Mouse (Mus musculus) ES-Bruce4 (cell line): ENCODE data around the gene Scgb1c1. TPM values are rescaled to one million over a fixed set of nuclear protein-coding genes. Genes with fewer than 3 reads are reported as not detected.
"Not testable (repeated sequence)": the region's sequence is repeated elsewhere in the genome, so short reads cannot be mapped to it uniquely, and the experiment has no call there.

ENCODE experiments used
- H3K27ac ChIP-seq: 2 replicates; pipeline ENCODE4 v1.5.1; 2012; ENCODE audit warnings: low read length, inconsistent platforms; ENCODE audit not compliant: insufficient read depth
- H3K27me3 ChIP-seq: 2 replicates; pipeline ENCODE4 v1.6.1; 2012; ENCODE audit warnings: mild to moderate bottlenecking, low read length, inconsistent platforms; ENCODE audit not compliant: control insufficient read depth, poor library complexity, insufficient read depth, severe bottlenecking
- H3K36me3 ChIP-seq: 2 replicates; pipeline ENCODE4 v1.6.1; 2012; ENCODE audit warnings: inconsistent platforms, mild to moderate bottlenecking, low read length, moderate library complexity; ENCODE audit not compliant: control insufficient read depth, poor library complexity, insufficient read depth, severe bottlenecking
- H3K4me1 ChIP-seq: one replicate; pipeline ENCODE4 v1.8.1; 2011; ENCODE audit warnings: low read length; ENCODE audit not compliant: control insufficient read depth, insufficient read depth
- H3K4me3 ChIP-seq: 2 replicates; pipeline ENCODE4 v1.5.1; 2011; ENCODE audit warnings: low read depth, mild to moderate bottlenecking, low read length
- H3K9ac ChIP-seq: 2 replicates; pipeline ENCODE4 v1.6.1; 2012; ENCODE audit warnings: low read depth, mild to moderate bottlenecking, inconsistent platforms; ENCODE audit not compliant: poor library complexity, severe bottlenecking
- H3K9me3 ChIP-seq: replicated peaks from 2 replicates; pipeline ENCODE4 v1.6.1; 2012; ENCODE audit warnings: mild to moderate bottlenecking, low read length, inconsistent platforms; ENCODE audit not compliant: control insufficient read depth, poor library complexity, insufficient read depth, severe bottlenecking
- CTCF ChIP-seq: IDR thresholded peaks from one replicate; pipeline ENCODE4 v1.8.1; 2011; ENCODE audit warnings: low read depth, low read length
- EP300 ChIP-seq: IDR thresholded peaks from 2 replicates; pipeline ENCODE4 v1.6.1; 2011; ENCODE audit warnings: low read depth, low read length; ENCODE audit not compliant: insufficient read depth
- POLR2A ChIP-seq: IDR thresholded peaks from one replicate; pipeline ENCODE4 v1.8.1; 2011; ENCODE audit warnings: low read length; ENCODE audit not compliant: insufficient read depth
- polyA plus RNA-seq: library from polyadenylated mRNA; stranded (reverse); fragments of >200 nt; gene quantifications from 2 replicates; pipeline ENCODE4 v1.2.4, GENCODE M21; 2011; ENCODE audit warnings: low read depth; ENCODE audit not compliant: missing spikeins, insufficient read depth, insufficient read length

The Scgb1c1 gene
- polyA plus RNA-seq, 1 experiment = not detected

DNA sequence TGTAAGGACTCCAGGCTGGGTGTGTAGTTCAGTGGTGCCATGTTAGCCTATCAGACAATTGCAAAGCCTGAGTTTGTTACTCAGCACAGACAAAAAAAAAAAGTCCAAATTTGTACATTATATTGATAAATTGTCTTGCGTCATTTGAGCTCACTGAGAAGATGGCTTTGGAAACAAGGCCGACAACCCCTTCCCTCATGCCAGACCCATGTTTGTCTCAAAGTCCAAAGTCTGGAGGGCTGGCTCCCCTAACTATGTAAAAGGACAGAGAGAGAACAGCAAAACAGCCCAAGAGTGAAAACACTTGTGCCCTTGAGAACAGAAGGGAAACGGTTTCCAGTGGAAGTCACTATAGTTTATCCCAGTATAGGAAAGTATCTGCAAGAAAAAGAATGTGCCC is 35.1 kb downstream of the Scgb1c1 start:
- Histone ChIP-seq H3K4me3 (no peak overlapping the region), H3K4me1 (no peaks in the 10 kb centered on the region), H3K9me3 (no peaks in the 10 kb centered on the region), H3K27ac (no peak overlapping the region), H3K9ac (no peak overlapping the region), H3K27me3 (no peaks in the 10 kb centered on the region), H3K36me3 (no peaks in the 10 kb centered on the region; the same call in 1 of the 2 replicates)
- TF ChIP-seq POLR2A = no peak
- no peak for TF ChIP-seq EP300
- no peak for TF ChIP-seq CTCF

DNA sequence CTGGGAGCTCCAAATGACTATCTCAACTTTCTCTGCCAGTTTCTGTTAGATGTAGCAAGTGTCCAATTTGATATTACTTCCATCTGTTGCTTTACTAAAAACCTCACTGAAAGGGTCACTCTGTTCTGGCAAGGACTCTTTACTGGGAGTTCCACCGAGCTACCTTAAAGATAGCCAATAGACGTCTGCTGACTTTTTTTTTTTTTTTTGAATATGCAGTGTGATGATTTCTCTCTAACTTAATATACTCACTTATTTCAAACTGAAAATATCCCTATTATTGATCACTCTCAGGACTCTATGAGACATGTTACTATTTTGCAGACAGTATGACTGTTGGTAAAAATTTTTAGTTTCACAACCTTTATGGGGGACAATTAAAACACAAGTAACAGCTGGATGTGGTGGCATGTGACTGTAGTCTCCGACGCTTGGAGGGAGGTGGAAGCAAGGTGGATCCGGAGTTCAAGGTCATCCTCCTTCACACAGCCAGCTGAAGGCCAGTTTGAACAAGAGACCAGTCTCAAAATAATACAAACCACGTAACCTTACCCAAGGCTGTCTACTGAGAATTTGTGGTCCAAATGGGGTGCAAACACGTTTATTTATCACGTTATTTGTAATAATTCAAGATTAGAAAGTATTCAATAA is 35.6 kb downstream of the Scgb1c1 start:
- no peaks in the 10 kb centered on the region for H3K27me3 ChIP-seq
- no peaks in the 10 kb centered on the region for H3K9me3 ChIP-seq
- H3K4me1 ChIP-seq = no peaks in the 10 kb centered on the region
- H3K9ac ChIP-seq = peak overlapping the region; percentile 59
- peak; percentile 81 for TF ChIP-seq EP300
- TF ChIP-seq CTCF = no peak
- H3K27ac ChIP-seq = no peak overlapping the region
- H3K36me3 ChIP-seq = peaks cover 2% of the 10 kb centered on the region
- peak overlapping the region; percentile 47 for H3K4me3 ChIP-seq

DNA sequence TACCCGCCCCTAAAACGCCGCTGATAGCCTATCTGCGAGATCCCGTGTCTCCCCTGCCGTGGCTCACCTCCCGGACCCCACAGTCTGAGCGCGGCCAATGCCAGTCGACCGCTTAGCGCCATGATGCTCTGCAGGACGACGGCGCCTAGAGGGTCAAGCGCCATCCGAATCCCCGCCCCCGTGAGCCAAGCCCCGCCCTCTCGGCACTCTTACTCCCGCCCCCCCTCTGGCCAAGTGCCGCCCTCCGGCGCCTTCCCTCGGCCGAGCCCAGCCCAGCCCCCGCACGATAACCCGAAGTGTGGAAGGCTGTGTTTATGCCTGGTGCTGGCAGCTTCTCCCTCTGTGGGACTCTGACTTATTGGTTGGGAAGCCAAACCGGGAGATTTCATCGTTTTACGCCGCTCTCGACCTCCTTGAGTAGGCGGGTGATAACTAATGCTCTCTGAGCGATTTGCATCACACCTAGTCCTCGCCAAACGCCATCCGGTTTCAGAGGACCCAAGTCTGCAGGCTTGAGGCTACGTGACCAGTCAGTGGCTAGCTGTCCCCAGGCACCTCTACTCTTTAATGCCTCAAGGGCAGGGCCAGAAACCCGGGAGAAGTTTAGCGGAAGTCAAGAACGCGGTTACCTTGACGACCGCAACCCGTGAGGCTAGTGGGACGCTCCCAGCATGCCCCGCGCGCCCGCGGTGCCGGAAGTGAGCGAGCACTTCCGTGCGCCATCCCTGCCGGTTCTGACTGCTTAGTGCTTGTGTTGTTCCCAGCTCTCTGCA is 36.5 kb downstream of the Scgb1c1 start, which contains the start of the genes Psmd13 and Sirt3:
Gene Psmd13, plus strand, starts transcription at position 273 of the 773 bp plus-strand sequence.
Gene Sirt3, minus strand, starts transcription at position 614 of the 773 bp plus-strand sequence.
- H3K4me3 ChIP-seq = peak within 1 kb of the TSS; percentile 96
- H3K27ac ChIP-seq = peak within 1 kb of the TSS; percentile 7; the same call in 1 of the 2 replicates
- H3K27me3 ChIP-seq = no peaks in the 10 kb centered on the region
- peaks cover 7% of the 10 kb centered on the region for H3K36me3 ChIP-seq
- no peaks in the 10 kb centered on the region for H3K4me1 ChIP-seq
- TF ChIP-seq POLR2A (peak; percentile 39), EP300 (0 out of 2 replicates have a peak, but pooled peaks have one; percentile 5), CTCF (no peak)
- H3K9ac ChIP-seq = peak within 1 kb of the TSS; percentile 59
- H3K9me3 ChIP-seq = no peaks in the 10 kb centered on the region

DNA sequence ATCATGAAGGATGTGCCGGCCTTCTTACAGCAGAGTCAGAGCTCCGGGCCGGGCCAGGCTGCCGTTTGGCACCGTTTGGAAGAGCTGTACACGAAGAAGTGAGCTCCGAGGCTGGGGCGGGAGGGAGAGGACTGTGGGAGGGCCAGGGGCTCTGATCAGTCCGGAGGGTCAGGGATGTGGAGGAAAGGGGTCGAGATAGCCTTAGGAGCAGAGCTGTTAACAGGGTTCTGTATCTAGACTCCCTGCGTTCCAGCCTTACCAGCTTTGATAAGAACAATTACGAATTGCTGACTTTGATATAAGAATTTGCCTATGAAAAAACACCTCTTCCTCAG is 37.1 kb downstream of the Scgb1c1 start:
- Histone ChIP-seq H3K36me3 (peaks cover 12% of the 10 kb centered on the region), H3K9ac (peak overlapping the region; percentile 59), H3K27ac (no peak overlapping the region), H3K4me3 (peak overlapping the region; percentile 96), H3K27me3 (no peaks in the 10 kb centered on the region), H3K4me1 (no peaks in the 10 kb centered on the region), H3K9me3 (no peaks in the 10 kb centered on the region)
- no peak for TF ChIP-seq POLR2A
- TF ChIP-seq EP300 = 0 out of 2 replicates have a peak, but pooled peaks have one; percentile 2
- TF ChIP-seq CTCF = no peak

DNA sequence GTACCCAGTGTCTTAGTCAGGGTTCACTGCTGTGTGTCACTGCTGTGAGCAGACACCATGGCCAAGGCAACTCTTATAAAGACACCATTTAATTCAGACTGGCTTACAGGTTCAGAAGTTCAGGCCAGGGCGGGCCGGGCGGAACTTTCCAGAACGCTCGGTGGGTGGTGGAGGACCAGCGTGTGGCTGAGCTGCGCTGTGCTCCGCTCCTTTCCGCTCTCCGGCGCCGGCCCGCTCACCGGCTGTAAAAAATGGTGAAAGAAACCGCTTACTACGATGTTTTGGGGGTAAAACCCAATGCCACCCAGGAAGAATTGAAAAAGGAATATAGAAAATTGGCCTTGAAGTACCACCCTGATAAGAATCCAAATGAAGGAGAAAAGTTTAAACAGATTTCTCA is 45.3 kb downstream of the Scgb1c1 start:
- H3K36me3 ChIP-seq = peaks cover 55% of the 10 kb centered on the region
- H3K27me3 ChIP-seq, H3K4me3 ChIP-seq, H3K27ac ChIP-seq, H3K4me1 ChIP-seq, H3K9me3 ChIP-seq, H3K9ac ChIP-seq: not testable (repeated sequence)

DNA sequence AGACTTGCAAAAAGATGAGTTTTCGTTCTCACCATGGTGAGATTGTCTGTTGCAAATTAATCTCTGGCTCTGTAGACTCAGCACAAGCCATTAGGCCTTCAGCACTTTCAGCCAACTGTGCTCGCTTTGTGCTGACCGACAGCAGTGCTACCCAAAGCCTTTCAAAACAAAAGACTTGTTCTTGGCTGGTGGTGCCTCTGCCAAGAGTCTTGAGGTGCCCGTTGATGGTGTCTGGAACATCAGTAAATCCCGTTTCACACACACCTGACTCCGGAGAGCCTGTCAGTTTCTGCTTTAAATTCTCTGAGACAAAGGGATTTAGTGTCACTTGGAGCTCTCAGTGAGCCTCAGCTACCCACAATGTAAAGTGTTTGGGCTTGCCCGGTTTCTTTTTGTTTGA is 48.7 kb downstream of the Scgb1c1 start:
- H3K9ac ChIP-seq = no peak overlapping the region
- H3K36me3 ChIP-seq = peaks cover 36% of the 10 kb centered on the region
- H3K9me3 ChIP-seq = no peaks in the 10 kb centered on the region
- TF ChIP-seq EP300 (no peak), POLR2A (no peak), CTCF (no peak)
- no peaks in the 10 kb centered on the region for H3K4me1 ChIP-seq
- no peak overlapping the region for H3K27ac ChIP-seq
- no peaks in the 10 kb centered on the region for H3K27me3 ChIP-seq
- H3K4me3 ChIP-seq = no peak overlapping the region
